Mouse (Mus musculus): ENCODE measurements around the gene Cdk2. TPM values are rescaled to one million over a fixed set of nuclear protein-coding genes. Genes with fewer than 3 reads are reported as not detected.

Cdk2 gene
- polyA plus RNA-seq, 1 experiment from 2014 or later = 100 TPM

GRCm38 (mm10) chr10:128674469-128675008 is 30.3 kb downstream of the Cdk2 start:
- H3K4me3 ChIP-seq (ENCODE audit: low read length) = peak overlapping the region; percentile 76
- H3K27me3 ChIP-seq (ENCODE audit: insufficient read depth, low read length) = no peaks in the 10 kb centered on the region
- H3K27ac ChIP-seq (ENCODE audit: low read length) = peak overlapping the region; percentile 68
- 3% methylated on average over 9 of the region's 9 CpGs for WGBS
- peak overlapping the region; percentile 74 for H3K9ac ChIP-seq (replicated peaks; ENCODE audit: low read length)
- H3K36me3 ChIP-seq (ENCODE audit: insufficient read depth, low read length) = 0 out of 2 replicates have a peak, but pooled peaks cover 2% of the 10 kb centered on the region
- H3K9me3 ChIP-seq (ENCODE audit: low read length) = no peaks in the 10 kb centered on the region
- H3K4me1 ChIP-seq (ENCODE audit: insufficient read depth, low read length) = peaks cover 10% of the 10 kb centered on the region
- peak overlapping the region; percentile 90 for H3K4me2 ChIP-seq (replicated peaks; ENCODE audit: low read depth, low read length)
- ATAC-seq (ENCODE audit: low FRiP score, low TSS enrichment) = no peak; the same call in 1 of the 2 replicates

- WGBS = under 1% methylated on average over 59 of the region's 60 CpGs
- peak within 1 kb of the TSS; percentile 68 for H3K27ac ChIP-seq (ENCODE audit: low read length)
- H3K9ac ChIP-seq (replicated peaks; ENCODE audit: low read length) = peak within 1 kb of the TSS; percentile 74
- H3K4me3 ChIP-seq (ENCODE audit: low read length) = peak within 1 kb of the TSS; percentile 76
- ATAC-seq (ENCODE audit: low FRiP score, low TSS enrichment) = peak; percentile 95
- peaks cover 10% of the 10 kb centered on the region for H3K4me1 ChIP-seq (ENCODE audit: insufficient read depth, low read length)
- peak within 1 kb of the TSS; percentile 90 for H3K4me2 ChIP-seq (replicated peaks; ENCODE audit: low read depth, low read length)
- H3K27me3 ChIP-seq (ENCODE audit: insufficient read depth, low read length) = no peaks in the 10 kb centered on the region
- H3K9me3 ChIP-seq (ENCODE audit: low read length) = no peaks in the 10 kb centered on the region
- 0 out of 2 replicates have a peak, but pooled peaks cover 2% of the 10 kb centered on the region for H3K36me3 ChIP-seq (ENCODE audit: insufficient read depth, low read length)
Measured at GRCm38 (mm10) chr10:128673763-128674468, 30.9 kb downstream of the Cdk2 start, which contains the start of gene Suox. Suox (minus strand) TSS chr10:128674073.

- Histone ChIP-seq H3K4me1 (ENCODE audit: insufficient read depth, low read length) (peaks cover 15% of the 10 kb centered on the region), H3K36me3 (ENCODE audit: insufficient read depth, low read length) (0 out of 2 replicates have a peak, but pooled peaks cover 2% of the 10 kb centered on the region), H3K9ac (replicated peaks; ENCODE audit: low read length) (no peak overlapping the region), H3K27me3 (ENCODE audit: insufficient read depth, low read length) (no peaks in the 10 kb centered on the region), H3K4me2 (replicated peaks; ENCODE audit: low read depth, low read length) (no peak overlapping the region), H3K9me3 (ENCODE audit: low read length) (no peaks in the 10 kb centered on the region), H3K27ac (ENCODE audit: low read length) (no peak overlapping the region), H3K4me3 (ENCODE audit: low read length) (no peak overlapping the region)
- 93% methylated on average over 9 of the region's 9 CpGs for WGBS
- no peak for ATAC-seq (ENCODE audit: low FRiP score, low TSS enrichment)
Measured at GRCm38 (mm10) chr10:128671148-128671547, 33.7 kb downstream of the Cdk2 start.

GRCm38 (mm10) chr10:128668790-128669672 is 35.8 kb downstream of the Cdk2 start:
- peak overlapping the region; percentile 71 for H3K4me2 ChIP-seq (replicated peaks; ENCODE audit: low read depth, low read length)
- no peaks in the 10 kb centered on the region for H3K9me3 ChIP-seq (ENCODE audit: low read length)
- peak overlapping the region; percentile 59; the same call in 1 of the 2 replicates for H3K27ac ChIP-seq (ENCODE audit: low read length)
- no peaks in the 10 kb centered on the region for H3K27me3 ChIP-seq (ENCODE audit: insufficient read depth, low read length)
- peak overlapping the region; percentile 76 for H3K9ac ChIP-seq (replicated peaks; ENCODE audit: low read length)
- under 1% methylated on average over 41 of the region's 42 CpGs for WGBS
- H3K4me1 ChIP-seq (ENCODE audit: insufficient read depth, low read length) = peaks cover 13% of the 10 kb centered on the region
- ATAC-seq (ENCODE audit: low FRiP score, low TSS enrichment) = peak; percentile 49; the same call in 1 of the 2 replicates
- peak overlapping the region; percentile 68 for H3K4me3 ChIP-seq (ENCODE audit: low read length)
- 0 out of 2 replicates have a peak, but pooled peaks cover 2% of the 10 kb centered on the region for H3K36me3 ChIP-seq (ENCODE audit: insufficient read depth, low read length)

DNA sequence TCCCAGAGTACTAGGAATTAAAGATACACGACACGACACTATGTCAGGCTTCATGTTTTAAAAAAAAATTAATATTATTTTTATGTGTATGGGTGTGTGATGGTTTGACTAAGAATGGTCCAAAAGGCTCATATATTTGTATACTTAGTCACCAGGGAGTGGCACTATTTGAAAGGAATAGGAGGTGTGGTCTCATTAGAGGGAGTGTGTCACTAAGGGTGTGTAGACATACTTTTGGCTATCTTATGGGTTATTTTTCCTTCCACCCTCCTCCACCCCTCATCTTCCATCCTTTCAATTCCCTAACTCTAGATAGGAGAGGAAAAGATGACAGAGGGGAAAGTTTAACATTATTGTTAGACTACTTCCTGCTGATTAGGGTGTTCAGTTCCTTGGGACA is 39.0 kb downstream of the Cdk2 start:
- H3K4me3 ChIP-seq (ENCODE audit: low read length) = no peak overlapping the region
- 97% methylated on average over 2 of the region's 2 CpGs for WGBS

DNA sequence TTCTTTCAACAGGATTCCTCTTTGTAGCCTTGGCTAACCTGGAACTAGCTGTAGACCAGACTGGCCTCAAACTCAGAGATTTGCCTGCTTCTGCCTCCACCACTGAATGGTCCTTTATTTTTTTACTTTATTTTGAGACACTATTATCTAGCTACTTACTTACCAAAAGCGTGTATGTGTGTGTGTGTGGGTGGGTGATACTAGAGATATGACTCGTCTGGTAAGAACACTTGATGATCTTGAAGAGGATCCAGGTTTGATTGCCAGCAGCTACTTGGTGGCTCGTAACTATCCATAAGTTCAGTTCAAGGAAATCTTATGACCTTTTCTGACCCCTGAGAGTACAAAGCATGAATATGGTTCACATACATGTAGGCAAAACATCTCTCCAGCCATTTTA is 39.5 kb downstream of the Cdk2 start:
- no peak for ATAC-seq (ENCODE audit: low FRiP score, low TSS enrichment)
- Histone ChIP-seq H3K36me3 (ENCODE audit: insufficient read depth, low read length) (no peaks in the 10 kb centered on the region), H3K4me3 (ENCODE audit: low read length) (no peak overlapping the region), H3K4me1 (ENCODE audit: insufficient read depth, low read length) (0 out of 2 replicates have a peak, but pooled peaks cover 5% of the 10 kb centered on the region), H3K27me3 (ENCODE audit: insufficient read depth, low read length) (no peaks in the 10 kb centered on the region), H3K9me3 (ENCODE audit: low read length) (no peaks in the 10 kb centered on the region), H3K9ac (replicated peaks; ENCODE audit: low read length) (no peak overlapping the region), H3K27ac (ENCODE audit: low read length) (no peak overlapping the region), H3K4me2 (replicated peaks; ENCODE audit: low read depth, low read length) (no peak overlapping the region)
- WGBS = 84% methylated on average over 3 of the region's 3 CpGs

More for the DNA sequence above, 39.0 kb downstream of the Cdk2 start:
- Histone ChIP-seq H3K4me1 (ENCODE audit: insufficient read depth, low read length) (0 out of 2 replicates have a peak, but pooled peaks cover 5% of the 10 kb centered on the region), H3K9me3 (ENCODE audit: low read length) (no peaks in the 10 kb centered on the region), H3K4me2 (replicated peaks; ENCODE audit: low read depth, low read length) (no peak overlapping the region), H3K27me3 (ENCODE audit: insufficient read depth, low read length) (no peaks in the 10 kb centered on the region), H3K36me3 (ENCODE audit: insufficient read depth, low read length) (no peaks in the 10 kb centered on the region), H3K27ac (ENCODE audit: low read length) (no peak overlapping the region), H3K9ac (replicated peaks; ENCODE audit: low read length) (no peak overlapping the region)
- no peak for ATAC-seq (ENCODE audit: low FRiP score, low TSS enrichment)

DNA sequence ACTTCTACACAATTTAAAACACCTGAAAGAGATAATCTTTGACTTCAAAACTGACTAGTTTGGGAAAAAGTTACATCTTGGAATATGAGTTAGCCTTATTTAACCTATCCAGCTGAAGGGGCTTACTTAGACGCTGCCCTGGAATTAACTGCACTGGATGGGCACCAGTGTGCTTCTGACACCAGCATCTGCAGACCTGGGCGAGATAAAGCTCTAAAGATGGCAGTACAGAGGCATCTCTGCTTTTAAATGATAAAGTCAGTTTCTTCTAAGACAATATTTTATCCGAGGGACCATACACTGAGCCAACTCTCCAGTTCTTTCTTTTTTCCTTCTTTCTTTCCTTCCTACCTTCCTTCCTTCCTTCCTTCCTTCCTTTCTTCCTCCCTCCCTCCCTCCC is 40.0 kb downstream of the Cdk2 start:
- 73% methylated on average over 3 of the region's 3 CpGs for WGBS
- no peak overlapping the region for H3K4me2 ChIP-seq (replicated peaks; ENCODE audit: low read depth, low read length)
- H3K36me3 ChIP-seq (ENCODE audit: insufficient read depth, low read length) = no peaks in the 10 kb centered on the region
- no peaks in the 10 kb centered on the region for H3K27me3 ChIP-seq (ENCODE audit: insufficient read depth, low read length)
- no peak for ATAC-seq (ENCODE audit: low FRiP score, low TSS enrichment)
- H3K9ac ChIP-seq (replicated peaks; ENCODE audit: low read length) = no peak overlapping the region
- no peak overlapping the region for H3K4me3 ChIP-seq (ENCODE audit: low read length)
- 0 out of 2 replicates have a peak, but pooled peaks cover 5% of the 10 kb centered on the region for H3K4me1 ChIP-seq (ENCODE audit: insufficient read depth, low read length)
- H3K9me3 ChIP-seq (ENCODE audit: low read length) = no peaks in the 10 kb centered on the region
- no peak overlapping the region for H3K27ac ChIP-seq (ENCODE audit: low read length)

GRCm38 (mm10) chr10:128663441-128664220 is 41.2 kb downstream of the Cdk2 start:
- 61% methylated on average over 5 of the region's 5 CpGs for WGBS
- Histone ChIP-seq H3K4me1 (ENCODE audit: insufficient read depth, low read length) (0 out of 2 replicates have a peak, but pooled peaks cover 3% of the 10 kb centered on the region), H3K4me2 (replicated peaks; ENCODE audit: low read depth, low read length) (no peak overlapping the region), H3K9me3 (ENCODE audit: low read length) (no peaks in the 10 kb centered on the region), H3K27ac (ENCODE audit: low read length) (no peak overlapping the region), H3K27me3 (ENCODE audit: insufficient read depth, low read length) (no peaks in the 10 kb centered on the region), H3K9ac (replicated peaks; ENCODE audit: low read length) (no peak overlapping the region), H3K36me3 (ENCODE audit: insufficient read depth, low read length) (no peaks in the 10 kb centered on the region), H3K4me3 (ENCODE audit: low read length) (no peak overlapping the region)
- no peak for ATAC-seq (ENCODE audit: low FRiP score, low TSS enrichment)

GRCm38 (mm10) chr10:128662465-128662864 is 42.4 kb downstream of the Cdk2 start:
- no peak for ATAC-seq (ENCODE audit: low FRiP score, low TSS enrichment)
- Histone ChIP-seq H3K36me3 (ENCODE audit: insufficient read depth, low read length) (no peaks in the 10 kb centered on the region), H3K4me1 (ENCODE audit: insufficient read depth, low read length) (no peaks in the 10 kb centered on the region), H3K9me3 (ENCODE audit: low read length) (no peaks in the 10 kb centered on the region), H3K27ac (ENCODE audit: low read length) (no peak overlapping the region), H3K4me2 (replicated peaks; ENCODE audit: low read depth, low read length) (no peak overlapping the region), H3K9ac (replicated peaks; ENCODE audit: low read length) (no peak overlapping the region), H3K27me3 (ENCODE audit: insufficient read depth, low read length) (no peaks in the 10 kb centered on the region), H3K4me3 (ENCODE audit: low read length) (no peak overlapping the region)
